Mouse (Mus musculus) MEL (cell line): ENCODE data around the gene Myl10.

Experiments
- BHLHE40 ChIP-seq: IDR thresholded peaks from 2 replicates; pipeline ENCODE4 v1.6.1; 2012; ENCODE audit warnings: low read depth, mild to moderate bottlenecking, inconsistent platforms, low read length, improper control_type of control experiment, borderline replicate concordance
- MAFK ChIP-seq: IDR thresholded peaks from 2 replicates; pipeline ENCODE4 v1.6.1; 2011; ENCODE audit warnings: low read depth, mild to moderate bottlenecking, low read length, improper control_type of control experiment, borderline replicate concordance
- POLR2A ChIP-seq, 2 experiments: IDR thresholded peaks; 2 replicates each; pipeline ENCODE4 v1.6.1; 2011 to 2012; ENCODE audit warnings: low read length in 2 of 2, mild to moderate bottlenecking in 2 of 2, control low read depth in 1 of 2, improper control_type of control experiment in 1 of 2, low read depth in 1 of 2, moderate library complexity in 1 of 2; ENCODE audit not compliant: control insufficient read depth in 1 of 2, insufficient read depth in 1 of 2, poor library complexity in 1 of 2
- USF2 ChIP-seq, 2 experiments: IDR thresholded peaks; 2 replicates each; pipeline ENCODE4 v1.6.1; 2011 to 2012; ENCODE audit warnings: improper control_type of control experiment in 2 of 2, low read length in 2 of 2, borderline replicate concordance in 1 of 2, inconsistent platforms in 1 of 2, low read depth in 1 of 2, mild to moderate bottlenecking in 1 of 2; ENCODE audit not compliant: insufficient read depth in 1 of 2

GRCm38 (mm10) chr5:136705532-136705931, 12.6 kb downstream of the Myl10 start:
- no peak for TF ChIP-seq POLR2A (IDR thresholded peaks at IDR 0.05; ENCODE audit: control insufficient read depth in 1 of 2, insufficient read depth in 1 of 2, low read depth in 1 of 2, low read length in 2 of 2, poor library complexity in 1 of 2)
- TF ChIP-seq USF2 (IDR thresholded peaks at IDR 0.05; ENCODE audit: borderline replicate concordance in 1 of 2, insufficient read depth in 1 of 2, low read depth in 1 of 2, low read length in 2 of 2) = no peak
- TF ChIP-seq BHLHE40 = no peak
- no peak for TF ChIP-seq MAFK
